ENCODE assay signal across 9 mouse cellular contexts in genomic region chr4:138414725-138415124, GRCm38 (mm10). TPM values are rescaled to one million over a fixed set of nuclear protein-coding genes. Genes with fewer than 3 reads are reported as not detected.
DNase-seq lines count a peak whose midpoint lies in the region; ATAC-seq and TF ChIP-seq lines count a peak whose summit lies in the region.
"Had no signal": no experiment of that assay in that cellular context is flagged by ENCODE, and none has a peak within 500 bp of the region (broad histone marks: within the 10 kb centered on the region; RNA-seq: fewer than 3 reads in every experiment).

No protein-coding gene starts in this region.

- peak; percentile 68 for ATAC-seq in kidney, embryonic 14.5 days (ENCODE audit: low FRiP score, low TSS enrichment)
- ATAC-seq in hindbrain, embryonic 15.5 days (ENCODE audit: low FRiP score, low read depth) = peak; percentile 45; the same call in 1 of the 2 replicates
- ATAC-seq in intestine, embryonic 16.5 days = no peak
- ATAC-seq: Patski had no signal

- peaks cover 7% of the 10 kb centered on the region for H3K4me1 ChIP-seq in kidney, embryonic 14.5 days (ENCODE audit: control insufficient read depth, insufficient read depth, low read length)
- peaks cover 22% of the 10 kb centered on the region for H3K4me1 ChIP-seq in hindbrain, embryonic 15.5 days (replicated peaks)
- H3K4me1 ChIP-seq in olfactory bulb, adult 2 months (ENCODE audit: control insufficient read depth, insufficient read depth, low read length) = peaks cover 59% of the 10 kb centered on the region
- peaks cover 6% of the 10 kb centered on the region; the same call in 1 of the 2 replicates for H3K4me1 ChIP-seq in intestine, embryonic 16.5 days (ENCODE audit: control insufficient read depth, insufficient read depth, low read length)

- no peak for TF ChIP-seq CTCF in olfactory bulb, adult 2 months (IDR thresholded peaks at IDR 0.05; ENCODE audit: insufficient read depth, low read depth, low read length)

- TF ChIP-seq POLR2A in olfactory bulb, adult 2 months (IDR thresholded peaks at IDR 0.05; ENCODE audit: insufficient read depth, low read depth, low read length) = no peak

- H3K27ac ChIP-seq in kidney, embryonic 14.5 days (ENCODE audit: low read depth, low read length) = peak overlapping the region; percentile 62; the same call in 1 of the 2 replicates
- peak overlapping the region; percentile 75 for H3K27ac ChIP-seq in hindbrain, embryonic 15.5 days (replicated peaks)
- H3K27ac ChIP-seq in olfactory bulb, adult 2 months (ENCODE audit: insufficient read depth, low read depth, low read length) = peak overlapping the region; percentile 95
- H3K27ac ChIP-seq in intestine, embryonic 16.5 days (ENCODE audit: low read length) = no peak overlapping the region
- H3K27ac ChIP-seq: embryonic facial prominence, embryonic 15.5 days had no signal

- no peaks in the 10 kb centered on the region; the same call in 1 of the 2 replicates for H3K27me3 ChIP-seq in kidney, embryonic 14.5 days (ENCODE audit: control insufficient read depth, insufficient read depth, low read length)
- 0 out of 2 replicates have a peak, but pooled peaks cover 6% of the 10 kb centered on the region for H3K27me3 ChIP-seq in hindbrain, embryonic 15.5 days
- no peaks in the 10 kb centered on the region for H3K27me3 ChIP-seq in intestine, embryonic 16.5 days (replicated peaks; ENCODE audit: control insufficient read depth, insufficient read depth, low read length)
- H3K27me3 ChIP-seq: Patski had no signal

- WGBS in kidney, embryonic 14.5 days = 17% methylated on average over 6 of the region's 6 CpGs
- 19% methylated on average over 5 of the region's 6 CpGs for WGBS in hindbrain, embryonic 15.5 days
- 3% methylated on average over 6 of the region's 6 CpGs for WGBS in olfactory bulb, adult 2 months
- 29% methylated on average over 6 of the region's 6 CpGs for WGBS in intestine, embryonic 16.5 days

- no peaks in the 10 kb centered on the region for H3K36me3 ChIP-seq in kidney, embryonic 14.5 days (ENCODE audit: control insufficient read depth, insufficient read depth, low read length)
- no peaks in the 10 kb centered on the region for H3K36me3 ChIP-seq in hindbrain, embryonic 15.5 days
- no peaks in the 10 kb centered on the region for H3K36me3 ChIP-seq in intestine, embryonic 16.5 days (ENCODE audit: control insufficient read depth, insufficient read depth, low read length)
- H3K36me3 ChIP-seq: embryonic facial prominence, embryonic 15.5 days had no signal

- 0 out of 2 replicates have a peak overlapping the region, but pooled peaks have one; percentile 35 for H3K9ac ChIP-seq in kidney, embryonic 14.5 days (ENCODE audit: low read depth, low read length)
- no peak overlapping the region for H3K9ac ChIP-seq in hindbrain, embryonic 15.5 days
- H3K9ac ChIP-seq in intestine, embryonic 16.5 days (ENCODE audit: low read depth, low read length) = no peak overlapping the region; the same call in 1 of the 2 replicates
- H3K9ac ChIP-seq: embryonic facial prominence, embryonic 15.5 days had no signal

- H3K9me3 ChIP-seq in kidney, embryonic 14.5 days (ENCODE audit: control insufficient read depth, low read length) = no peaks in the 10 kb centered on the region
- H3K9me3 ChIP-seq in hindbrain, embryonic 15.5 days = no peaks in the 10 kb centered on the region
- no peaks in the 10 kb centered on the region for H3K9me3 ChIP-seq in intestine, embryonic 16.5 days (ENCODE audit: control insufficient read depth, low read length)
- H3K9me3 ChIP-seq: embryonic facial prominence, embryonic 15.5 days had no signal

- no peak overlapping the region; the same call in 1 of the 2 replicates for H3K4me2 ChIP-seq in kidney, embryonic 14.5 days (replicated peaks; ENCODE audit: low read depth, low read length)
- 0 out of 2 replicates have a peak overlapping the region, but pooled peaks have one; percentile 15 for H3K4me2 ChIP-seq in hindbrain, embryonic 15.5 days
- H3K4me2 ChIP-seq in intestine, embryonic 16.5 days (ENCODE audit: low read depth, low read length) = no peak overlapping the region
- H3K4me2 ChIP-seq: embryonic facial prominence, embryonic 15.5 days had no signal

- no peak for DNase-seq in kidney, adult 18-20 months
- peak; percentile 38 to 61 for DNase-seq in frontal cortex, postnatal 10 days (ENCODE audit: low spot score in 2 of 2)
- no peak for DNase-seq in thymus, postnatal 25 days

- no peak overlapping the region for H3K4me3 ChIP-seq in kidney, embryonic 14.5 days (ENCODE audit: low read length)
- H3K4me3 ChIP-seq in hindbrain, embryonic 15.5 days = no peak overlapping the region
- H3K4me3 ChIP-seq in olfactory bulb, adult 2 months (ENCODE audit: insufficient read depth, low read depth, low read length) = no peak overlapping the region
- no peak overlapping the region for H3K4me3 ChIP-seq in intestine, embryonic 16.5 days (ENCODE audit: low read length)
- H3K4me3 ChIP-seq: embryonic facial prominence, embryonic 15.5 days had no signal

RNA-seq across cellular contexts. Expression of gene Fam43b, which starts 18.4 kb away (rescaled TPM):
- not detected in 2 replicates for polyA plus RNA-seq in kidney, embryonic 14.5 days (2014; fragmentation: Nextera tagmentation; extraction: Ambion mirVana)
- polyA plus RNA-seq in hindbrain, embryonic 15.5 days (2015; fragmentation: Nextera tagmentation; extraction: Ambion mirVana) = 15.7 and 16.5 TPM in 2 replicates
- not detected in 2 replicates for polyA plus RNA-seq in olfactory bulb, adult 2 months (2012; ENCODE audit: insufficient read depth, insufficient read length, low replicate concordance, missing spikeins)
- polyA plus RNA-seq in intestine, embryonic 16.5 days (2015; fragmentation: Nextera tagmentation; extraction: Ambion mirVana) = not detected in 2 replicates
- polyA plus RNA-seq: Patski had no signal

RNA-seq across cellular contexts. Expression of gene Mul1, which starts 19.7 kb away (rescaled TPM):
- polyA plus RNA-seq in kidney, embryonic 14.5 days (2014; fragmentation: Nextera tagmentation; extraction: Ambion mirVana) = 16.7 and 16.9 TPM in 2 replicates
- polyA plus RNA-seq in hindbrain, embryonic 15.5 days (2015; fragmentation: Nextera tagmentation; extraction: Ambion mirVana) = 17.6 and 19.2 TPM in 2 replicates
- polyA plus RNA-seq in olfactory bulb, adult 2 months (2012; ENCODE audit: insufficient read depth, insufficient read length, low replicate concordance, missing spikeins) = not detected in 2 replicates
- 32.7 and 35.3 TPM in 2 replicates for polyA plus RNA-seq in intestine, embryonic 16.5 days (2015; fragmentation: Nextera tagmentation; extraction: Ambion mirVana)

RNA-seq across cellular contexts. Expression of gene Camk2n1, which starts 39.4 kb away (rescaled TPM):
- polyA plus RNA-seq in kidney, embryonic 14.5 days (2014; fragmentation: Nextera tagmentation; extraction: Ambion mirVana) = 7.4 and 10.1 TPM in 2 replicates
- polyA plus RNA-seq in hindbrain, embryonic 15.5 days (2015; fragmentation: Nextera tagmentation; extraction: Ambion mirVana) = 16.9 and 17.0 TPM in 2 replicates
- 114 and 206 TPM in 2 replicates for polyA plus RNA-seq in olfactory bulb, adult 2 months (2012; ENCODE audit: insufficient read depth, insufficient read length, low replicate concordance, missing spikeins)
- 3.5 and 3.6 TPM in 2 replicates for polyA plus RNA-seq in intestine, embryonic 16.5 days (2015; fragmentation: Nextera tagmentation; extraction: Ambion mirVana)

RNA-seq across cellular contexts. Expression of gene Cda, which starts 46.9 kb away (rescaled TPM):
- polyA plus RNA-seq in kidney, embryonic 14.5 days (2014; fragmentation: Nextera tagmentation; extraction: Ambion mirVana) = 21.7 TPM in 2 replicates
- 4.5 and 6.5 TPM in 2 replicates for polyA plus RNA-seq in hindbrain, embryonic 15.5 days (2015; fragmentation: Nextera tagmentation; extraction: Ambion mirVana)
- not detected in 2 replicates for polyA plus RNA-seq in olfactory bulb, adult 2 months (2012; ENCODE audit: insufficient read depth, insufficient read length, low replicate concordance, missing spikeins)
- polyA plus RNA-seq in intestine, embryonic 16.5 days (2015; fragmentation: Nextera tagmentation; extraction: Ambion mirVana) = 39.2 and 42.4 TPM in 2 replicates

Comparison
In these comparisons a context has a peak if more than half of its experiments do, and no peak if none do; other contexts are left out.
1. DNase-seq: peak in frontal cortex, postnatal 10 days (2 of 2); none in kidney, adult 18-20 months (single experiment) and thymus, postnatal 25 days (single experiment).
2. RNA of gene Fam43b, which starts 18.4 kb away (polyA plus RNA-seq): 15.7 to 16.5 TPM in hindbrain, embryonic 15.5 days; not detected in kidney, embryonic 14.5 days, not detected in intestine, embryonic 16.5 days and not detected in olfactory bulb, adult 2 months; every median in the first group is over 10 times any median in the second.